Mouse (Mus musculus) embryo, embryonic 11.5 days (tissue): ENCODE results near the gene Sec22b.

ENCODE experiments used
- DNase-seq: peaks from one replicate; pipeline ENCODE4 v3.0.0-alpha.2; 2012; ENCODE audit warnings: low read depth, low spot score

The Sec22b gene

DNA sequence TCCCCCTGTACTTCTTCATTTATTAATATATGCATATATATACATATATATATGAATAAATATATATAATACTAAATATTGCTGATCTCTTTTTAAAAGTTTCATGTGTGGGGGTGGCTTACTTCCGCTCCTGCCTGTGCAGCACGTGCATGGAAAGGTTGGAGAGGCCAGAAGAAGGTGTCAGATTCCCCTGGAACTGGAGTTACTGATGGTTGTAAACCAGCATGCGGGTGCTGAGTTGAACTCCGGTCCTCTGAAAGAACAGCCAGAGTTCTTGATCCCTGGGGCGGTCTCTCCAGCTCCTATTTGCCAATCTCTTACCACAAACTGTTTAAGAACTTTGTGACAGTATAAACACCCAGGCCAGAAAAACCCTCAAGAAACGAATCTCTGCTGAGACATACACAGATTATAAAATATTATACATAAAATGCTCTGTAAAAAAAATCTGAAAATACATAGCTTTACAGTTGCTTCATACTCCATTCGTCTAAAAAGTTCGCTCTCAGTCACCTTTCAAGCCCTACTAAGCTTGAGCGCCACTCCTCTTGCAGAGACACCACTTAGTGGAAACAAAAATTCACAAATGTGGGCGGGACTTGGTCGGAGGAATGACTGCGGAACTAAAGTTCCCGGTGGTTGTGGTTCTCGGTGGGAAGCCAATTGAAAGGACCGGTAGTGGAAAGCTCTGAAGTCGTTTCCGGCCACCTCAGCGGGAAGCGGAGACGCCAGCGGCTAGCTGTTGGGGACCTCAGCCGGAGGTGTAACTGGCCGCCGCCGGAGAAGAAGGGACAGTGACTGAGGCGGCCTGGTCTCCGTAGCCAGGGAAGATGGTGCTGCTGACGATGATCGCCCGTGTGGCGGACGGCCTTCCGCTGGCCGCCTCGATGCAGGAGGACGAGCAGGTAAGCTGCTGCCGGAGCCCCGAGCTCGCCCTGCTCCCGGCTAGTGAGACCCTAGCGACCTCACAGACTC lies at the start of gene Sec22b:
TSS of gene Sec22b (plus strand) at position 675 of the 975 bp plus-strand sequence.
- peak; percentile 85 for DNase-seq

- DNase-seq = no peak
These were observed 49.2 kb upstream of the Sec22b start for GRCm38 (mm10) chr3:97851803-97852202.

DNA sequence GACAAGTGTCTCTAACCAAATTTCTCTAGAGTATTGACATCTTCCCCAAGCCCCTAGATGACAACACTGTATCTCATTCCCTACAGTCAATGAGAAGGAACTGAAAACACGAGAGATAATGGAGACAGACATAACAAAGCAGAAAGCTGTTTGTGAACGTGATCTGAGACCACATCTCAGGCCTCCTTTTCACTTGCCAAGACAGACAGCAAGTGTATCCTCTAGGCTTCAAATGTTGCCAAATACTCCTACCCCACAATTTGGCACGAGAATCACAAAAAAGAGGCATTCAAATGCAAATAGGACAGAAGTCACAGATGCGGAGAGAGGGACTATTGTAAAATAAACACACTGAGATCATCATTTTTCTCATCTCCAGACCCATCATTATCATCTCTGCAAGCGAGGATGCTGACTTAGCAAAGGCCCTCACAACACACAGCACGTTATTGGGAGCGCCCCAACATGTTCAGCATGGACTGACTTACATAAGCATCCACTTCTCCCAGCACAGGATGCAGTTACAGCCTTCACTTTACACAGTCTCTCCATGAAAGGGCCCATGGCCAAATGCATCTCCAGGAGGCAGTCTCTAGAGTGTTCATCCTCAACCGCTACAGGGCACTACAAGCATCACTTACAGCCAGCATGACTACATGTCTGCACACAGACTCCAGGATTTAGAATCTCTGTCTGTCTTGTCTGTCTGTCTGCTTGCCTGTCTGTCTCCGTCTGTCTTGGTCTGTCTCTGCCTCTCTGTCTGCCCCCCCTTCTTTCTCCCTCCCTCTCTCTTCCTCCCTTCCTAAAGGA lies 46.2 kb upstream of the Sec22b start:
- DNase-seq = no peak

GRCm38 (mm10) chr3:97859400-97859799 lies 41.6 kb upstream of the Sec22b start:
- no peak for DNase-seq

GRCm38 (mm10) chr3:97860820-97861451 lies 40.1 kb upstream of the Sec22b start:
- DNase-seq = no peak

DNA sequence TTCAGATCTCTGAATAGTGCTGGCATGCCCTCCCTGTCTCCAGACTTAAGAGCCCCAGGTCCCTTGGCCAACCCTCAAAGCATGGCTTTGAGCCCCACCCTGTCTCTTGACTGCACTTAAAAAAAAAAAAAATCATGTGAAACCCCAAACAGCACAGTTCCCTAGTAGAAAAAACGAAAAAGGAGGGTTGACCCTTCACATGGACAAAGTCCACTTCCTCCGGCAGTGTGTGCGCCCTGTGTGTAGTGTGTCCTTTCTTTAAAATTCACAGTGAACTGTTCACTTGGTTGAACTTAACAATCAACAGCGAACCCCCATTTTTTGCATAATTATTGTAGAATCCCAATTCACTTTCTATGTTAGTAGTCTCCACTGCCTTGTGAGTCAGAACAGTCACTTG lies 34.3 kb upstream of the Sec22b start:
- no peak for DNase-seq

- no peak for DNase-seq
These were observed 33.6 kb upstream of the Sec22b start for GRCm38 (mm10) chr3:97867221-97868023.

DNA sequence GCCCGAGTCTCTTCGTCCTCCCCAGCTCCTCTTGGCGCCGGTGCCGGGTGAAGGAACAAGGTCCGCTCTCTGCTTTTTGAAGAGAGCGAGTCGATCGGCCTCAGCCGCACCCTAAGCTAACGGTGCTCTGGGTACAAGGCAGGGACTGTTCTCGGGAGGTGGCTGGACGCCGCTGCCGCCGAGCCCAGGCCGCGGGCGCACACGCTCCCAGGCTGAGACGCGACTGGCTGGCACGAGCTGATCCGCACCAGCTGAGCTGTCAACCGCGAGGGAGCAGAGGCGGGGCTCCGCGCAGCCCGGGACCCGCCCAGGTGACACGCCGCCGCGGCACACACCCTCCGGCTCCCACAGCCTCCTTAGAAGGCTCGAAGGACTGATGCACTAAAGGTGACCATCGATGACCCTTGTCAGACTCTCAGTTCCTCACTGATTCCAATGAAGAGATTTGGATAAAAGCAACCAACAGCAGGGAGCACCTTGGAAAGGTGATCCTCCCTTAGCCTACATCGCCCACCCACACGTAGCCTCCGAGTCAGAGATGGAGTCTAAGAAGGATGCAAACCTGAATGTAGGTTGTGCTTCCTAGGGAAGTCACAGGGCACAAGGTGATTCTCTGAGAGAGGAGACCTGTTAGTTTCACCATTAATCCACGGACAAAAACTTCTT lies 32.8 kb upstream of the Sec22b start:
- no peak for DNase-seq

DNA sequence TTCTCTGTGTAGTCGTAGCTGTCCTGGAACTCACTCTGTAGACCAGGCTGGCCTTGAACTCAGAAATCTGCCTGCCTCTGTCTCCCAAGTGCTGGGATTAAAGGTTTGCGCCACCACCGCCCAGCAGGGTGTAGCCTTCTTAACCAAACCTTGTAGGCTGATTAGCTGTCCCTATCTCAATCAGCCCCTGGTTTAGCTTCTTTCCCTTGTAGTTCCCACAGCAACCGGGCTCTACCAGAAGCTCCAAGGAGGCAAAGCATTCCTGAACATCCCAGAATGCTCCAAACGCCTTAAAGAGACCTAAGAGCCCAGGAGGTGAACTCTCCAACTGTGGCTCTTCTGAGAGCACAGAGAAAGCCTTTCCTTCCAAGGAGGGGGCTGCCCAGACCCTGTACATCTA lies 32.3 kb upstream of the Sec22b start:
- no peak for DNase-seq

DNA sequence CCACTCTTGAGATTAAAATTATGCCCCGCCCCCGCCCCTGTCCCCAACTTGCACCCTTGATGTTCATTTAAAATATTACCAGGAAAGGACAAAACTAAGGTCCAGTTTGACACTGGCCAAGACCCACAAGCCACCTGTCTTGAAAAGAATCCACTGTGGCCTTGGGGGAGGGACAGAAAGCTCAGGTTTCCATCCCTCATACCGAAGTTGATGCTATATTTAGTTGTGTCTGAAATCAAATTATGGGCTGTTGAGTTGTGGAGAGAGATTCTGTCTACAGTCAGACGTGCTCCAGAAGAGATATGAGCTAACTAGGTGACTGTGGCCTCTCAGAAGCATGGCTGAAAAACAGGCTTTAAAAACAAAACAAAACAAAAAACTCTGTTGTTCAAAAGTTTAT lies 31.3 kb upstream of the Sec22b start:
- DNase-seq = no peak

- no peak for DNase-seq
These were observed 26.2 kb upstream of the Sec22b start for GRCm38 (mm10) chr3:97874777-97875176.

- DNase-seq = no peak
These were observed 24.7 kb upstream of the Sec22b start for GRCm38 (mm10) chr3:97876259-97876658.

- DNase-seq = peak; percentile 50
These were observed 21.8 kb upstream of the Sec22b start for GRCm38 (mm10) chr3:97879222-97879621.

DNA sequence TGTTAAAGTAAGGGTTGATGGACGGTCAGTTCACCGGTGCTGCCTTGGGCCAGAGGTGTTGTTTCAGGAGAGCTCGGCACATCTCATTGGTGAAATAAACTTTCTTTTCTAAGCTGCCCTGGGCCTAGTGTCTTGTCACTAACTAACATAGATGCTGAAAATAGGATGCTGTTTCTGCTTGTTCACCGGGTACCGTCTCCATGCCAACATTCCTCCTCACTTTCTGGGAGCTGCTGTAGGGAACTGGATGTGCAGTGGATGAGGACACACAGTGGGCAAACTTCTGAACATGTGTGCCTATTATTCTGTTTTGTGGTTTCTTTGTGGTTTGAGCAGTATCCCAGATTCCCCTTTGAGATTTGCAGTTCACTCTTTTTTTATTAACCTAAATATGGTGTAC lies 19.4 kb upstream of the Sec22b start:
- DNase-seq = no peak

- DNase-seq = no peak
These were observed 13.2 kb upstream of the Sec22b start for GRCm38 (mm10) chr3:97887785-97888167.

- DNase-seq = no peak
These were observed 12.7 kb upstream of the Sec22b start, which contains the start of gene Pde4dip for GRCm38 (mm10) chr3:97888168-97888901. Gene Pde4dip (minus strand): TSS chr3:97888707.

DNA sequence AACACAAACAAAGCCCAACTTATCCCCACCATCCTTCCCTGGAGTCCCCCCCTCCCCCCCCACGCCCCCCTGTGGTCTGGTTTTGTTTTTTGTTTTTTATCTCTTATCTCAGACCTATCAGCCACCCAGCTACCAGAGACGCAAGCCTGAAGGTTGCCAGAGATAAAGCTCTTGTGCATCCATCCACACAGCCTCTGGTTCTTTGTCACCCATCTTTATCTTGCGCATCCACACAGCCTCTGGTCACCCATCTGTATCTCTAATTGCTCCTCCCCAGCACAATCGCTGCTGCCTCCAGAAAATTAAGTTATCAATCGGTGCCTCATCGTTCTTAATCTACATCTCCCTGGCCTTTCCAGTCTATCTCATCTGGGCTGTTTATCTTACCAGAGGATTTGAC lies 10.8 kb upstream of the Sec22b start:
- DNase-seq = no peak

- DNase-seq = no peak
These were observed 6.3 kb upstream of the Sec22b start for GRCm38 (mm10) chr3:97894695-97895094.

DNA sequence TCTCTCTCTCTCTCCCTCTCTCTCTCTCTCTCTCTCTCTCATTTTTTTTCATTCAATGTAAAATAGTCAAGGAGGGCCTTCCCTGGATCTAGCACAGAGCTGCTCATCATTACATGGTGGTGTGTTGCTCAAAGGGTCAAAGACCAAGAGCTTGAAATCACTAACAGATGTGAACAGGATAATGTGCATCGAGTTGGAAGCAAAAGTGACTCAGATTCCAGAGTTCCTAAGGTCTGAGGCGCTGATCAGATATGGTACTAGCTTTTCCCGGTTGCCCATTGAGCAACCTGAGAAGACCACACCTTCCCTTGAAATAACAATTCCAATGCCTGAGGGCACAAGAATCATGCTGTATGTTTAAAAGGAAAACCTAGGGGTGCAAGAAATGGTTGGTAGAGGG lies 2.6 kb upstream of the Sec22b start:
- no peak for DNase-seq

- no peak for DNase-seq
These were observed 596 bp downstream of the Sec22b start for GRCm38 (mm10) chr3:97901586-97901985.
